Mouse (Mus musculus): ENCODE measurements around the gene Guca1a.

GRCm38 (mm10) chr17:47430815-47431214, 30.4 kb upstream of the Guca1a start:
- TF ChIP-seq CTCF (IDR thresholded peaks at IDR 0.05; ENCODE audit: low read depth) (peak; percentile 36), EP300 (IDR thresholded peaks at IDR 0.05; ENCODE audit: low read depth) (no peak)
